Mouse (Mus musculus) C2C12 (cell line): ENCODE data around the gene 9930111J21Rik2.
"Not testable (repeated sequence)": the region's sequence is repeated elsewhere in the genome, so short reads cannot be mapped to it uniquely, and the experiment has no call there.

Experiments used
- CEBPB ChIP-seq: IDR thresholded peaks from one replicate; pipeline ENCODE4 v1.6.1; 2011; ENCODE audit warnings: low read depth, mild to moderate bottlenecking, control low read depth, moderate library complexity
- CTCF ChIP-seq: IDR thresholded peaks from one replicate; pipeline ENCODE4 v1.5.1; 2011; ENCODE audit not compliant: control insufficient read depth, insufficient read depth, insufficient read length
- FOSL1 ChIP-seq: IDR thresholded peaks from one replicate; pipeline ENCODE4 v1.8.0; 2011; ENCODE audit warnings: mild to moderate bottlenecking, low read length; ENCODE audit not compliant: poor library complexity, insufficient read depth, severe bottlenecking
- MAX ChIP-seq: IDR thresholded peaks from one replicate; pipeline ENCODE4 v1.6.1; 2011; ENCODE audit warnings: mild to moderate bottlenecking, control low read depth
- MYOD1 ChIP-seq: IDR thresholded peaks from one replicate; pipeline ENCODE4 v1.6.1; 2011; ENCODE audit warnings: low read depth; ENCODE audit not compliant: control insufficient read depth, insufficient read length
- USF1 ChIP-seq: IDR thresholded peaks from one replicate; pipeline ENCODE4 v1.6.1; 2011; ENCODE audit warnings: low read depth, mild to moderate bottlenecking, control low read depth, moderate library complexity

- TF ChIP-seq CTCF, MYOD1, FOSL1, USF1, MAX, CEBPB: not testable (repeated sequence)
Measured at GRCm38 (mm10) chr11:48982848-48983247, 68.2 kb downstream of the 9930111J21Rik2 start.
